Mouse (Mus musculus): ENCODE measurements around the gene Baiap2l2.

GRCm38 (mm10) chr15:79224685-79225084 is 60.7 kb downstream of the Baiap2l2 start:
- no peak for TF ChIP-seq POLR2A (IDR thresholded peaks at IDR 0.05; ENCODE audit: borderline replicate concordance, extremely low read depth, low read depth, low read length)
- peak; percentile 77 for TF ChIP-seq CTCF (IDR thresholded peaks at IDR 0.05; ENCODE audit: insufficient read depth, low read length)
